Mouse (Mus musculus) adrenal gland, postnatal 4 days (tissue): ENCODE results near the gene Plin2. TPM values are rescaled to one million over a fixed set of nuclear protein-coding genes. Genes with fewer than 3 reads are reported as not detected.
"Not testable (repeated sequence)": the region's sequence is repeated elsewhere in the genome, so short reads cannot be mapped to it uniquely, and the experiment has no call there.

ENCODE experiments used
- DNase-seq, 2 experiments: peaks; one replicate each; pipeline ENCODE4 v3.0.0; 2021 to 2022; ENCODE audit warnings: low spot score in 2 of 2, mixed read lengths in 2 of 2
- total RNA-seq, 2 experiments: library from RNA; stranded (reverse); gene quantifications; 2 replicates each; pipeline ENCODE4 v1.2.3; 2021

Gene Plin2
- total RNA-seq, 2 experiments from 2014 or later: 209 to 264 TPM

- DNase-seq: not testable (repeated sequence)
Measured at GRCm38 (mm10) chr4:86634312-86634711, 35.5 kb downstream of the Plin2 start.

GRCm38 (mm10) chr4:86632556-86632955, 37.3 kb downstream of the Plin2 start:
- not testable (repeated sequence) for DNase-seq

- DNase-seq: no peak
Measured at GRCm38 (mm10) chr4:86631831-86632230, 38.0 kb downstream of the Plin2 start.

GRCm38 (mm10) chr4:86626496-86626895, 43.4 kb downstream of the Plin2 start:
- DNase-seq: not testable (repeated sequence)

- no peak for DNase-seq
Measured at GRCm38 (mm10) chr4:86625463-86625862, 44.4 kb downstream of the Plin2 start.

- DNase-seq: not testable (repeated sequence)
Measured at GRCm38 (mm10) chr4:86622532-86622931, 47.3 kb downstream of the Plin2 start.

- no peak for DNase-seq
Measured at GRCm38 (mm10) chr4:86622116-86622515, 47.7 kb downstream of the Plin2 start.

GRCm38 (mm10) chr4:86620506-86620905, 49.4 kb downstream of the Plin2 start:
- no peak for DNase-seq

GRCm38 (mm10) chr4:86612289-86612620, 57.6 kb downstream of the Plin2 start:
- DNase-seq: no peak

- DNase-seq: peak; percentile 65 to 72
Measured at GRCm38 (mm10) chr4:86611524-86612288, 58.2 kb downstream of the Plin2 start, which contains the start of gene Haus6. Haus6 (minus strand) TSS chr4:86612055.

Other genes with a start within 250 kb of the Plin2 start
- not detected for gene Saxo1, start 111.7 kb downstream of the Plin2 start, total RNA-seq
- gene Rraga, start 94.4 kb downstream of the Plin2 start, total RNA-seq: 10 to 100 TPM; 97.7 to 98.9 TPM
- gene Haus6, start 58.0 kb downstream of the Plin2 start, total RNA-seq: 10 to 100 TPM; 14.1 to 15.7 TPM
- 10 to 100 TPM; 44.4 to 46.0 TPM for gene Dennd4c, start 78.5 kb upstream of the Plin2 start, total RNA-seq
- 1,000 to 10,000 TPM; 1,162 to 1,195 TPM for gene Rps6, start 187.4 kb upstream of the Plin2 start, total RNA-seq
- gene Acer2, start 204.3 kb upstream of the Plin2 start, total RNA-seq: 10 to 100 TPM; 26.1 to 30.8 TPM